ENCODE assay signal across 8 mouse cellular contexts in the genomic region with DNA sequence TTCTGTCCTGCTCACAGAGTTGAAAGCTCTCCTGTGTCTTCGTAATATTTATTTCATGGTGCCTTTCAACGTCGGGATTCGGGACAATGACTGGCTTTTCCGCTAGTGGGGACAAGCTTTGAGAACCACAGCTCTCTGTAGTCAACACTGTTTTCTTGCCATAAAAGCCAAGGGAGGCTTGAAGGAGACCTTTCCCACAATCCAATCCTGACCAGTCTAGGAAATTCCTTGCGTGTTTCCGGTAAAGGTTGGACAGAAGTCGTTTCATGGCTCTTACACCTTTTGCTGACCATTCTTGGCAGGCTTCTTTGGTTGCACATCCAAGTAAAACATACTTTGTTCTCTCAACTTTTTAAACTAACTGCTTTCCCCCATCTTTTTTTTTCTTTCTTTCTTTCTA.
DNase-seq lines count a peak whose midpoint lies in the region; ATAC-seq and TF ChIP-seq lines count a peak whose summit lies in the region.

No protein-coding gene starts in this region.

- H3K9me3 ChIP-seq in forebrain, embryonic 12.5 days = no peaks in the 10 kb centered on the region
- no peaks in the 10 kb centered on the region for H3K9me3 ChIP-seq in kidney, embryonic 16.5 days (ENCODE audit: low read length)
- no peaks in the 10 kb centered on the region for H3K9me3 ChIP-seq in neural tube, embryonic 14.5 days (ENCODE audit: control insufficient read depth, low read length)

- DNase-seq in left cerebral cortex, adult 2 months (ENCODE audit: extremely low spot score in 1 of 2, low spot score in 2 of 2) = no peak
- no peak for DNase-seq in left cerebral cortex, adult 8-10 months (ENCODE audit: low spot score in 2 of 2)
- no peak for DNase-seq in embryo, embryonic 9.5 days (ENCODE audit: extremely low spot score)
- DNase-seq in right cerebral cortex, adult 2 months (ENCODE audit: low spot score in 2 of 2) = no peak
- DNase-seq in left cerebral cortex, postnatal 36 days (ENCODE audit: low spot score in 2 of 2) = no peak

- H3K27me3 ChIP-seq in forebrain, embryonic 12.5 days = no peaks in the 10 kb centered on the region
- H3K27me3 ChIP-seq in kidney, embryonic 16.5 days (ENCODE audit: insufficient read depth, low read length) = no peaks in the 10 kb centered on the region
- peaks cover 4% of the 10 kb centered on the region; the same call in 1 of the 2 replicates for H3K27me3 ChIP-seq in neural tube, embryonic 14.5 days (ENCODE audit: control insufficient read depth, insufficient read depth, low read length)

- H3K9ac ChIP-seq in forebrain, embryonic 12.5 days = no peak overlapping the region
- H3K9ac ChIP-seq in kidney, embryonic 16.5 days (replicated peaks; ENCODE audit: low read length) = no peak overlapping the region
- no peak overlapping the region for H3K9ac ChIP-seq in neural tube, embryonic 14.5 days (replicated peaks; ENCODE audit: low read depth, low read length)

- 85% methylated on average over 8 of the region's 8 CpGs for whole genome bisulfite sequencing in forebrain, embryonic 12.5 days
- 79% methylated on average over 8 of the region's 8 CpGs for WGBS in kidney, embryonic 16.5 days
- WGBS in neural tube, embryonic 14.5 days = 59% methylated on average over 8 of the region's 8 CpGs

- H3K36me3 ChIP-seq in forebrain, embryonic 12.5 days (replicated peaks) = no peaks in the 10 kb centered on the region
- no peaks in the 10 kb centered on the region for H3K36me3 ChIP-seq in kidney, embryonic 16.5 days (ENCODE audit: insufficient read depth, low read length)
- no peaks in the 10 kb centered on the region for H3K36me3 ChIP-seq in neural tube, embryonic 14.5 days (ENCODE audit: control insufficient read depth, insufficient read depth, low read length)

- H3K4me2 ChIP-seq in forebrain, embryonic 12.5 days = peak overlapping the region; percentile 86
- peak overlapping the region; percentile 85 for H3K4me2 ChIP-seq in kidney, embryonic 16.5 days (replicated peaks; ENCODE audit: low read depth, low read length)
- peak overlapping the region; percentile 91; the same call in 1 of the 2 replicates for H3K4me2 ChIP-seq in neural tube, embryonic 14.5 days (ENCODE audit: low read depth, low read length)

- ATAC-seq in forebrain, embryonic 12.5 days (ENCODE audit: low FRiP score) = no peak
- ATAC-seq in kidney, embryonic 16.5 days (ENCODE audit: low FRiP score, low TSS enrichment) = no peak
- no peak for ATAC-seq in neural tube, embryonic 14.5 days (ENCODE audit: low read depth)

- H3K27ac ChIP-seq in left cerebral cortex, adult 2 months = peak overlapping the region; percentile 98
- H3K27ac ChIP-seq in forebrain, embryonic 12.5 days = no peak overlapping the region
- H3K27ac ChIP-seq in kidney, embryonic 16.5 days (ENCODE audit: low read length) = peak overlapping the region; percentile 87
- H3K27ac ChIP-seq in neural tube, embryonic 14.5 days (ENCODE audit: low read depth, low read length) = no peak overlapping the region; the same call in 1 of the 2 replicates

- TF ChIP-seq CTCF in left cerebral cortex, adult 2 months (IDR thresholded peaks at IDR 0.05) = no peak

- peak overlapping the region; percentile 60 for H3K4me3 ChIP-seq in left cerebral cortex, adult 2 months
- no peak overlapping the region for H3K4me3 ChIP-seq in forebrain, embryonic 12.5 days (replicated peaks)
- peak overlapping the region; percentile 83; the same call in 1 of the 2 replicates for H3K4me3 ChIP-seq in kidney, embryonic 16.5 days (ENCODE audit: low read length)
- peak overlapping the region; percentile 81 for H3K4me3 ChIP-seq in neural tube, embryonic 14.5 days (ENCODE audit: low read depth, low read length)

- H3K4me1 ChIP-seq in forebrain, embryonic 12.5 days = peaks cover 31% of the 10 kb centered on the region
- H3K4me1 ChIP-seq in kidney, embryonic 16.5 days (ENCODE audit: insufficient read depth, low read length) = peaks cover 15% of the 10 kb centered on the region
- H3K4me1 ChIP-seq in neural tube, embryonic 14.5 days (ENCODE audit: control insufficient read depth, insufficient read depth, low read length) = peaks cover 21% of the 10 kb centered on the region; the same call in 1 of the 2 replicates

- intact Hi-C loops in left cerebral cortex, adult 2 months (cut with DNase I) = loop anchor here (2.0 to 5.0 kb wide), 5 partner anchors 64 to 289 kb away; partner anchors contain the start of genes Jak1 and Leprot
- intact Hi-C loops in left cerebral cortex, postnatal 36 days (cut with DNase I) = loop anchor here (2.0 to 10.0 kb wide), 4 partner anchors 65 to 287 kb away; partner anchors contain the start of gene Leprot

Comparison
In these comparisons a context has a peak if more than half of its experiments do, and no peak if none do; other contexts are left out.
1. H3K27ac ChIP-seq: peak in left cerebral cortex, adult 2 months (single experiment) and kidney, embryonic 16.5 days (single experiment); none in forebrain, embryonic 12.5 days (single experiment) and neural tube, embryonic 14.5 days (single experiment).
2. Peak in every context shown above with its lines, with median percentiles within 50 percentile points of each other: H3K4me2 ChIP-seq.